Mouse (Mus musculus) adrenal gland, postnatal 4 days (tissue): ENCODE data around the gene Amotl1. TPM values are rescaled to one million over a fixed set of nuclear protein-coding genes. Genes with fewer than 3 reads are reported as not detected.

Source experiments
- total RNA-seq, 2 experiments: library from RNA; stranded (reverse); gene quantifications; 2 replicates each; pipeline ENCODE4 v1.2.3; 2021

Gene Amotl1
- total RNA-seq, 2 experiments from 2014 or later = 61.9 to 68.5 TPM

Other genes with a start within 250 kb of the Amotl1 start
- under 1 TPM; 0.50 to 0.79 TPM for gene Kdm4d, start 144.6 kb downstream of the Amotl1 start, total RNA-seq
- 100 to 1,000 TPM; 118 to 127 TPM for gene Cwc15, start 144.4 kb downstream of the Amotl1 start, total RNA-seq
- under 1 TPM; 0.28 to 0.40 TPM for gene Piwil4, start 95.7 kb upstream of the Amotl1 start, total RNA-seq
- gene Fut4, start 107.3 kb upstream of the Amotl1 start, total RNA-seq = 1 to 10 TPM; 2.4 to 2.6 TPM
- not detected for gene 1700012B09Rik, start 126.0 kb upstream of the Amotl1 start, total RNA-seq
- gene Mre11a, start 139.6 kb upstream of the Amotl1 start, total RNA-seq = 10 to 100 TPM; 25.8 to 31.3 TPM
- 10 to 100 TPM; 21.0 to 21.2 TPM for gene Ankrd49, start 139.8 kb upstream of the Amotl1 start, total RNA-seq
- under 1 TPM; 0.08 to 0.31 TPM for gene Gpr83, start 215.2 kb upstream of the Amotl1 start, total RNA-seq